Mouse (Mus musculus) spleen, postnatal 4 days (tissue): ENCODE data around the gene Gm9603.
"Not testable (repeated sequence)": the region's sequence is repeated elsewhere in the genome, so short reads cannot be mapped to it uniquely, and the experiment has no call there.

Source experiments
- DNase-seq, 2 experiments: peaks; one replicate each; pipeline ENCODE4 v3.0.0; 2022; ENCODE audit warnings: low spot score in 2 of 2

Gene Gm9603

GRCm38 (mm10) chr14:5687357-5687756, at the start of gene Gm9603:
TSS of gene Gm9603 (minus strand) at chr14:5687457.
- not testable (repeated sequence) for DNase-seq

GRCm38 (mm10) chr14:5632928-5633327, 54.3 kb downstream of the Gm9603 start, which contains the start of gene Gm8265:
TSS of gene Gm8265 (minus strand) at chr14:5633028.
- DNase-seq, result not testable (repeated sequence)
